Mouse (Mus musculus) embryonic facial prominence, embryonic 10.5 days (tissue): ENCODE results near the gene Usp33. TPM values are rescaled to one million over a fixed set of nuclear protein-coding genes. Genes with fewer than 3 reads are reported as not detected.

Experiments used
- DNase-seq: peaks from one replicate; pipeline ENCODE4 v3.0.0-alpha.2; 2017; ENCODE audit warnings: low spot score
- H3K27ac ChIP-seq: fragments of 300-500 bp; sonication (generic); replicated peaks from 2 replicates; pipeline ENCODE4 v1.5.1; 2016; ENCODE audit warnings: mild to moderate bottlenecking
- H3K27me3 ChIP-seq: fragments of 300-500 bp; sonication (generic); replicated peaks from 2 replicates; pipeline ENCODE4 v1.6.1; 2016; ENCODE audit warnings: low read depth, mild to moderate bottlenecking; ENCODE audit not compliant: poor library complexity, severe bottlenecking
- H3K36me3 ChIP-seq: fragments of 300-500 bp; sonication (generic); replicated peaks from 2 replicates; pipeline ENCODE4 v1.6.1; 2016; ENCODE audit warnings: mild to moderate bottlenecking, moderate library complexity
- H3K4me1 ChIP-seq: fragments of 300-500 bp; sonication (generic); 2 replicates; pipeline ENCODE4 v1.6.1; 2016
- H3K4me3 ChIP-seq: fragments of 300-500 bp; sonication (generic); 2 replicates; pipeline ENCODE4 v1.5.1; 2016; ENCODE audit warnings: mild to moderate bottlenecking, moderate library complexity
- H3K9me3 ChIP-seq: fragments of 300-500 bp; sonication (generic); 2 replicates; pipeline ENCODE4 v1.6.1; 2016; ENCODE audit warnings: mild to moderate bottlenecking
- WGBS: fragments of 180-500 bp; shearing (Covaris S2); methylation state at CpG from one replicate; pipeline ENCODE4 v1.1.7; 2016; 5-methylcytosine and 5-hydroxymethylcytosine counted together
- polyA plus RNA-seq: library from polyadenylated mRNA; unstranded; fragments of >200 nt; fragmentation: Nextera tagmentation; extraction: Ambion mirVana; gene quantifications from 2 replicates; pipeline ENCODE4 v1.2.1, GENCODE M21; 2016

Gene Usp33
- polyA plus RNA-seq, 1 experiment from 2014 or later: 52.9 TPM

- no peak overlapping the region for H3K4me3 ChIP-seq
- peaks cover 54% of the 10 kb centered on the region for H3K36me3 ChIP-seq
- H3K4me1 ChIP-seq: no peaks in the 10 kb centered on the region
- no peak for DNase-seq
- H3K27me3 ChIP-seq: no peaks in the 10 kb centered on the region
- H3K27ac ChIP-seq: no peak overlapping the region
- no peaks in the 10 kb centered on the region for H3K9me3 ChIP-seq
Observed at GRCm38 (mm10) chr3:152435590-152435989, 89.3 kb downstream of the Usp33 start.

DNA sequence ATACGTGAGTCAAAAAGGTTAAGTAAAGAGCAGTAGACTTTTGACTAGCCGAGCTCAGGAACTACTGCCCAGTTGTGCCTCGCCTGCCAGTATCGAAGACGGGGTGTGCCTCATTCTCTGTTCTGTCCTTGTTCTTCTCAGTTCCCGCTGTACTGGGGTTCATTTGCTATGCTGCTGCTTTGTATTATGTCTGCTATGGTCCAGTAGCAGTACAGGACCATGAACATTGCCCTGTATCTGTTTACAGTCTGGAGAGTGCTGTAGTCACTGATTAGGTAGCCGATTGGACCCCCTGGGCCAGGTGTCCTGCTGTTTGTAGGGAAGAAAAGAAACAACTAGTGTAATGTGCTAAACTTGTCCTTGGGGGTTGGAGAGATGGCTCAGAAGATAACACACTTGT lies 91.8 kb downstream of the Usp33 start:
- no peaks in the 10 kb centered on the region for H3K27me3 ChIP-seq
- no peaks in the 10 kb centered on the region for H3K9me3 ChIP-seq
- H3K4me1 ChIP-seq: no peaks in the 10 kb centered on the region
- H3K36me3 ChIP-seq: peaks cover 39% of the 10 kb centered on the region
- H3K27ac ChIP-seq: no peak overlapping the region
- no peak overlapping the region for H3K4me3 ChIP-seq
- DNase-seq: no peak
- WGBS: 95% methylated on average over 7 of the region's 7 CpGs

GRCm38 (mm10) chr3:152442795-152443194 lies 96.5 kb downstream of the Usp33 start:
- Histone ChIP-seq H3K4me1 (no peaks in the 10 kb centered on the region), H3K9me3 (no peaks in the 10 kb centered on the region), H3K36me3 (peaks cover 13% of the 10 kb centered on the region), H3K27me3 (no peaks in the 10 kb centered on the region), H3K4me3 (no peak overlapping the region), H3K27ac (no peak overlapping the region)
- no peak for DNase-seq
- 95% methylated on average over 4 of the region's 4 CpGs for WGBS

Other genes starting within 250 kb of the Usp33 start
- 3.6 TPM in 2 replicates for gene Gipc2, start 180.2 kb upstream of the Usp33 start, polyA plus RNA-seq
- gene Dnajb4, start 136.2 kb upstream of the Usp33 start, polyA plus RNA-seq: 18.5 and 20.1 TPM in 2 replicates
- gene Fubp1, start 136.1 kb upstream of the Usp33 start, polyA plus RNA-seq: 438 and 447 TPM in 2 replicates
- gene Nexn, start 80.1 kb upstream of the Usp33 start, polyA plus RNA-seq: 3.9 and 5.7 TPM in 2 replicates
- 18.7 and 19.1 TPM in 2 replicates for gene Miga1, start 6.1 kb upstream of the Usp33 start, polyA plus RNA-seq
- gene Zzz3, start 49.0 kb downstream of the Usp33 start, polyA plus RNA-seq: 57.2 and 58.2 TPM in 2 replicates